Mouse (Mus musculus): ENCODE results near the gene Tmem247. TPM values are rescaled to one million over a fixed set of nuclear protein-coding genes. Genes with fewer than 3 reads are reported as not detected.

Gene Tmem247
- total and polyA plus RNA-seq, 2 experiments from 2014 or later: not detected

- H3K9ac ChIP-seq (replicated peaks; ENCODE audit: low read depth, low read length): no peak overlapping the region
- H3K27me3 ChIP-seq (ENCODE audit: control insufficient read depth, insufficient read depth, low read length): no peaks in the 10 kb centered on the region; the same call in none of the 2 replicates
- DNase-seq (ENCODE audit: low spot score): no peak
- 21% methylated on average over 6 of the region's 6 CpGs for WGBS
- H3K4me1 ChIP-seq (ENCODE audit: control insufficient read depth, insufficient read depth): peaks cover 11% of the 10 kb centered on the region
- no peaks in the 10 kb centered on the region for H3K9me3 ChIP-seq (replicated peaks; ENCODE audit: control insufficient read depth, low read length)
- TF ChIP-seq CTCF (IDR thresholded peaks at IDR 0.05; ENCODE audit: low read depth): no peak
- no peak for TF ChIP-seq EP300 (IDR thresholded peaks at IDR 0.05; ENCODE audit: low read depth)
- H3K4me3 ChIP-seq (ENCODE audit: low read depth, low read length): no peak overlapping the region
- no peak for ATAC-seq (ENCODE audit: insufficient read depth, low read depth)
- no peak overlapping the region for H3K27ac ChIP-seq (ENCODE audit: low read depth)
- no peak overlapping the region for H3K4me2 ChIP-seq (ENCODE audit: low read depth, low read length)
- no peaks in the 10 kb centered on the region for H3K36me3 ChIP-seq (replicated peaks; ENCODE audit: control insufficient read depth, insufficient read depth, low read length)
Measured at GRCm38 (mm10) chr17:86906601-86907000, 10.5 kb upstream of the Tmem247 start.

DNA sequence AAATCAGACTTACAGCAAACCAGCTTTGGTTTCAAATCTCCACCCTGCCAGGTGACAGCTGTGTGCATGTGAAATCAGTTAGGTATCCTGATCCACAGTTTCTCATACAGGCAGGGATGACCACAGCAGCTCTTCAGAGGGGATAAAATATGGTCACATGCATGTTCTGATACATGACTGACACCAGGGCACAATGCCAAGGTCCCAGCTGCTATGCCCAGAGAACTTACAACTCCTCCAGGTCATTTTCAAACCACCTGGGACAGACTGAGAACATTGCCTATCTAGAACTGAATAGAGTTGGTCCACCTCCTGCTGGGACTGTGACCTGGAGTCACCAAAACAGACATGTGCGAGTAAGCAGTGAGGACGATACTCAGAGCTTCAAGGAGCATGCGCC is 10.1 kb upstream of the Tmem247 start:
- Histone ChIP-seq H3K4me3 (ENCODE audit: low read depth, low read length) (no peak overlapping the region), H3K4me2 (ENCODE audit: low read depth, low read length) (no peak overlapping the region), H3K9ac (replicated peaks; ENCODE audit: low read depth, low read length) (no peak overlapping the region), H3K9me3 (replicated peaks; ENCODE audit: control insufficient read depth, low read length) (no peaks in the 10 kb centered on the region), H3K27ac (ENCODE audit: low read depth) (no peak overlapping the region), H3K36me3 (replicated peaks; ENCODE audit: control insufficient read depth, insufficient read depth, low read length) (no peaks in the 10 kb centered on the region), H3K4me1 (ENCODE audit: control insufficient read depth, insufficient read depth) (peaks cover 11% of the 10 kb centered on the region), H3K27me3 (ENCODE audit: control insufficient read depth, insufficient read depth, low read length) (no peaks in the 10 kb centered on the region; the same call in none of the 2 replicates)
- WGBS: 83% methylated on average over 3 of the region's 3 CpGs
- no peak for DNase-seq (ENCODE audit: low spot score)
- TF ChIP-seq EP300 (IDR thresholded peaks at IDR 0.05; ENCODE audit: low read depth) (no peak), CTCF (IDR thresholded peaks at IDR 0.05; ENCODE audit: low read depth) (no peak)
- ATAC-seq (ENCODE audit: insufficient read depth, low read depth): no peak

GRCm38 (mm10) chr17:86908316-86908715 is 8.8 kb upstream of the Tmem247 start:
- 52% methylated on average over 8 of the region's 8 CpGs for WGBS
- no peak overlapping the region for H3K27ac ChIP-seq (ENCODE audit: low read depth)
- H3K9me3 ChIP-seq (replicated peaks; ENCODE audit: control insufficient read depth, low read length): no peaks in the 10 kb centered on the region
- no peaks in the 10 kb centered on the region for H3K36me3 ChIP-seq (replicated peaks; ENCODE audit: control insufficient read depth, insufficient read depth, low read length)
- TF ChIP-seq EP300 (IDR thresholded peaks at IDR 0.05; ENCODE audit: low read depth) (no peak), CTCF (IDR thresholded peaks at IDR 0.05; ENCODE audit: low read depth) (no peak)
- no peak overlapping the region for H3K9ac ChIP-seq (replicated peaks; ENCODE audit: low read depth, low read length)
- H3K4me1 ChIP-seq (ENCODE audit: control insufficient read depth, insufficient read depth): peaks cover 11% of the 10 kb centered on the region
- DNase-seq (ENCODE audit: low spot score) (no peak), ATAC-seq (ENCODE audit: insufficient read depth, low read depth) (no peak)
- no peak overlapping the region for H3K4me3 ChIP-seq (ENCODE audit: low read depth, low read length)
- no peaks in the 10 kb centered on the region; the same call in none of the 2 replicates for H3K27me3 ChIP-seq (ENCODE audit: control insufficient read depth, insufficient read depth, low read length)
- H3K4me2 ChIP-seq (ENCODE audit: low read depth, low read length): no peak overlapping the region

- H3K27ac ChIP-seq (ENCODE audit: low read depth): no peak overlapping the region
- WGBS: 60% methylated on average over 14 of the region's 14 CpGs
- ATAC-seq (ENCODE audit: insufficient read depth, low read depth): no peak
Measured at GRCm38 (mm10) chr17:86909733-86910495, 7.2 kb upstream of the Tmem247 start.

GRCm38 (mm10) chr17:86911261-86911660 is 5.9 kb upstream of the Tmem247 start:
- no peak for ATAC-seq (ENCODE audit: insufficient read depth, low read depth)
- Histone ChIP-seq H3K4me3 (ENCODE audit: low read depth, low read length) (no peak overlapping the region), H3K27ac (ENCODE audit: low read depth) (no peak overlapping the region)

More at GRCm38 (mm10) chr17:86909733-86910495, 7.2 kb upstream of the Tmem247 start:
- TF ChIP-seq EP300 (IDR thresholded peaks at IDR 0.05; ENCODE audit: low read depth) (no peak), CTCF (IDR thresholded peaks at IDR 0.05; ENCODE audit: low read depth) (peak; percentile 80)
- peaks cover 10% of the 10 kb centered on the region for H3K4me1 ChIP-seq (ENCODE audit: control insufficient read depth, insufficient read depth)
- peak; percentile 50 for DNase-seq (ENCODE audit: low spot score)
- H3K9ac ChIP-seq (replicated peaks; ENCODE audit: low read depth, low read length): no peak overlapping the region
- no peak overlapping the region for H3K4me3 ChIP-seq (ENCODE audit: low read depth, low read length)
- no peaks in the 10 kb centered on the region for H3K9me3 ChIP-seq (replicated peaks; ENCODE audit: control insufficient read depth, low read length)
- H3K36me3 ChIP-seq (replicated peaks; ENCODE audit: control insufficient read depth, insufficient read depth, low read length): no peaks in the 10 kb centered on the region
- no peak overlapping the region for H3K4me2 ChIP-seq (ENCODE audit: low read depth, low read length)
- no peaks in the 10 kb centered on the region; the same call in none of the 2 replicates for H3K27me3 ChIP-seq (ENCODE audit: control insufficient read depth, insufficient read depth, low read length)

More at GRCm38 (mm10) chr17:86911261-86911660, 5.9 kb upstream of the Tmem247 start:
- TF ChIP-seq CTCF (IDR thresholded peaks at IDR 0.05; ENCODE audit: low read depth) (no peak), EP300 (IDR thresholded peaks at IDR 0.05; ENCODE audit: low read depth) (no peak)
- WGBS: 48% methylated on average over 5 of the region's 5 CpGs
- H3K27me3 ChIP-seq (ENCODE audit: control insufficient read depth, insufficient read depth, low read length): no peaks in the 10 kb centered on the region; the same call in none of the 2 replicates
- H3K36me3 ChIP-seq (replicated peaks; ENCODE audit: control insufficient read depth, insufficient read depth, low read length): no peaks in the 10 kb centered on the region
- H3K9me3 ChIP-seq (replicated peaks; ENCODE audit: control insufficient read depth, low read length): no peaks in the 10 kb centered on the region
- no peak overlapping the region for H3K4me2 ChIP-seq (ENCODE audit: low read depth, low read length)
- H3K4me1 ChIP-seq (ENCODE audit: control insufficient read depth, insufficient read depth): no peaks in the 10 kb centered on the region
- H3K9ac ChIP-seq (replicated peaks; ENCODE audit: low read depth, low read length): no peak overlapping the region
- no peak for DNase-seq (ENCODE audit: low spot score)
